Mouse (Mus musculus) kidney, postnatal 4 days (tissue): ENCODE measurements at regions not wholly inside any gene's neighbourhood (a gene's known extent, or its start where the extent isn't known, plus 50 kb on each side); places are given as distances from the start of the nearest gene placed in this dataset.

Source experiments
- DNase-seq, 2 experiments: peaks; one replicate each; pipeline ENCODE4 v3.0.0; 2021; ENCODE audit warnings: mixed read lengths in 2 of 2

DNA sequence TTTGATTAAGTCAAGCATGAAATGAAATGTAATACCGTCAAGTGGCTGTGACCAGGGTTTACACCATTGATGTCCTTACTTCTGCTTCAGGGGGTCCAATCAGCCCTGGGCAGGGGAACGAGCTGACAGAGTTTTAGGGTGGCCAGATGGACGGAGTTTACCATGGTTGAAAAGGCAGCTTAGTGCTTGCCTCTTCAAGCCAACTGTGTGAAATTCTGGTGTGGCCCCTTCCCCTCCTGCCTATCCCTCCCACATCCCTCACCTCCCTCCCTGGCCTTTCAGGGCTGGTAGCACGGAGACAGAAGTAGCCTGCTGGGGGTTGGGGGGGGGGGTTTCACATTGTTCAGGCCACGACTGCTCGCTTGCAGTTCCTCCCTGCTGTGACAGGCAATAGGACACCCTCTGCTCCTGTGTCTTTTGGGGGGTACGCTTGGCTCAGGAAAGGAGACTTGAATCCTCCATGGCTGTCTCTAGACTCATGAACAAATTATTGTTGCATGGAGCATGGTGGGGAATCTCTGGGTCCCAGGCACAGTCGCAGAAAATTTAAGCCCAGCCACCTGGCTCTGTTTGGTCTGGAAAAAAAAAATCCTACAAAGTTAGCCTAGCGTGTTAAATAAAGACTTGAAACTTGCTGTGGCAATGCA is 262.4 kb upstream of the Irx3 start:
- no peak for DNase-seq

DNA sequence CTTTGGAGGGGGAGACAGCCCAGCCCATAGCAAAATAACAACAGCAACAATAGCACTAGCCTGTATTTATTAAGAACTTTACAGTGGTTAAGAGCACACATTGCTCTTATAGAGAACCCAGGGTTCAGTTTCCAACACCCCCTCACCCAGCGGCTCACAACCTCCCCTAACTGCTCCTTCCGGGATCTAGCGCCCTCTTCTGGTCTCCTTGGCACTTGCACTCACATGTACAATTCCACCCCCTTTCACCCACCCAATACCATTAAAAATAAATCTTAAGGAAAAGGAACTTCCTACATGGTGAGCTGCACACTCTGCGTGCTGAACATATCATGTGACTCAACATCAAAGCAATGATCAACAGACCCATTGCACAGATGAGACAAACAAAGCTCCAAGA is 261.5 kb upstream of the Irx3 start:
- DNase-seq: no peak

DNA sequence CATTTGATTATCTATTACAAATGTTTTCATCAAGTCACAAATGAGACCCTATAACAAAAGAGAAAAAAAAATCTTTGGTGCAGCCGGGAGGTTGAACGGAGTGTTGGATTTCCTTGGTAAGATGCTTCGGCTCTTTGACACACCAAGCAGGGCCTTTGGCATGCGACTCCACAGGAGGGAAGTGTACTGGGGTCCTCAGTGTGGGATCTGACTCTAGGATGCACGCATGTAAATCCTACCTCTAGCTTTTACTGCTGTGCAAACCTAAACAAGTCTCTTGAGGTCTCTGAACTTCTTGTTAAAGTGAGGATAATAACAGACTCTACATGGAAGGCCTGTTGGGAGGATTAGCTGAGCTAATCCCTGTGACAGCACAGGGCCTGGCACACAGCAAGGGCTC is 257.6 kb upstream of the Irx3 start:
- no peak for DNase-seq

DNA sequence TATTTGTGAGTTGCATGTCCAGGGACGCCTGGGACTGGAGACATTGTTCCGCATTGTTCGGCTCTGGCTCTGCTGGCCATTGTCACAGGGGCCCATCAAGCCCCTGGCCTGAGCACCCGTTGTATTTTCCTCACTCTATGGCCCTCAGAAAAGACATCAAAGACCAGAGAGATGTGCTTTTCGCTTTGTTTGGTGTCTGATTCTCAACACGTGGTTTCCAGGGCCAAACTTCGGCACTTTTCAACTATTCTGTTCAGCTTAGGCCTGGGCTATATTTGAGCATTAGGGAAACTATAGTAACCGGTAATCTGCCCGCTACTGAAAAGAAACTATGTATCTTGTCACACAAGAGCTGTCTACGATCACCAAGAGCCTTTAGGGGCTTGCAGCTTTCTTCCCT is 257.1 kb upstream of the Irx3 start:
- no peak for DNase-seq

DNA sequence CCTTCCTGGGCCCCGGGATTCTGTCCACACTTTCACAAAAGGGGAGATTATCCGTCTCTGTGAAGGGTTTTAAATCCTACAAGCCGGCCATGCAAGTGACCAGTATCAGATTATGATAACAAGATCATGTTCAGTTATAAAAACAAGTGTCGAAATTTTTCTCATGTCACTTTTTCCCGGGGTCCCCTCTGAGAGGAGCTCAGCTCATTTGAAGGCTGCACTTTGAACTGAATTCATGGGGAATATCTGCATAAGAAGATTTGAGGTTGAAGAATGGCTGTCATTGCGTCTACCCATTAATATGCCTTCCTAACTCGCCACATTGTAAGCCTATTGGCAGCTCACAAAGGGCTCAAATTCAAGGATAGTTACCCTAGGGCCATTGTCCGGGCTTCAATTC is 256.0 kb upstream of the Irx3 start:
- no peak for DNase-seq

DNA sequence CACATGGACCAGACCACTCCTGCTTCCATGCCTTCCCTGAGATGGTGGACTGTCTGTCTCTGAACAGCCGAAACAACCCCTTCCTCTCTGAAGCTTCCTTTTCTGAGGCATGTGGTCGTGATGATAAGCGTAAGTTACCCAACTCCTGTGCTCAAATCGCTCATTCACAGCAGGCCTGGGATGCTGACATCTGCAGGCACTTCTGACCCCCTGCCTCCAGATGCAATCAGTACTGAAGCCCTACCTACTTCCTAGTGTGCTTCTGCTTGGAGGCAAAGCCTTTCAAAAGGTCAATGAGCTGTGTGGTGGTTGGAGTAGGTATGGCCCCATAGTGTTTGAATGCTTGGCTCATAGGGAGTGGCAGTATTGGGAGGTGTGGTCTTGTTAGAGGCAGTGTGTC is 253.7 kb upstream of the Irx3 start:
- DNase-seq: no peak

DNA sequence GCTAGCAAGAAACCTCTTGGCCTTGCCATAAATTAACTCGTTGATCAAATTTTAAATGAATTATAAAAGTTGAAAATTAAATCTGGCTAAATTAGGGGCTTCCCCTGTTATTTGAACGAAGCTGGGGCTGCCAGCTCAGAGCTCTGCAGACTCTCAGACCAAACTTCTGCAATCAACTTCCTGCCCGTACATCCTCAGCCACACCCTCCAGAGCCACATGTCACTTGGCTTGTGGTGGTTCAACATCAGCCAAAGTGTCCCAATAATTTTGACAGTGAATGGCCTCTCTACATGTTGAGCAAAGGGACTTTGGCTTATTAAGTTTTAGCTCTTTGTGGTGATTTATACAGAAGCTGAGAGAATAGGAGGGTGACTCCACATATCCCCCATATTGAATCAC is 242.8 kb upstream of the Irx3 start:
- DNase-seq: no peak

DNA sequence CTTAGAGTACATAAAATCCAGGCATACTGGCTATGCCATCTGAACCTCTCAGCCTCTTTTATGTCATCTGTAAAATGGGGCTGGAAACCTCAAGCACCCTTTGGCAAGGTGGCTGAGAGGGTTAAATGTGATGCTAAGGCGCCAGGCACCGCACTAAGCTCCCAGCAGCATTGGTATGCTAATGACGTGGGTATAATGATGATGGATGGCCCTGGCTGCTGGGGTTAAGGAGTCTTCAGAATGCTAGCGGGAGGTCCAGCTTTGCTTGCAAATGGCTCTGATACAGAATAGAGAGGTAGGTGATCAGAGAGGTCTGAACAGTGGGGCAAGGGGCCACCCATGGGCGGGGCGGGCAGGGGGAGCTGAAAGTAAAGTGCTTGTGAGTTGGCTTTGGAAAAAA is 241.1 kb upstream of the Irx3 start:
- DNase-seq: no peak

DNA sequence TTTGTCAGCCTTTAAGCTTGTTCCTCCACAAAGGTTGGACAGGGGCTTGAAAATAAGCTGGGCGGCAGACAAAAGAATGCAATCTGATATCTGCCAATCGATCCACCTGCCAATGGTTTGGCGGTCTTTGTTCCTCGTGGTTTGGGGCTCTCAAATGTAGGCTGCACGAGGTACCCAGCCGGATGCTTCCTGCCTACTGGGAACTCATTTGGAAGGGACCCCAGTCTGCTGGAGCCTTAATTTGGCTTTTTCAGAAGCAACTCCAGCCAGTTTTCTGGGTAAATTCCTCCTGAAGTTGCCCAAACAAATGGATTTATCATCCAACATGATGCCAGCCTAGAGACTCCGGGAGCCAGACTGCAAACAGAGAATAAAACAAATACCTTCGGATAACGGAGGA is 228.1 kb upstream of the Irx3 start:
- DNase-seq: no peak

DNA sequence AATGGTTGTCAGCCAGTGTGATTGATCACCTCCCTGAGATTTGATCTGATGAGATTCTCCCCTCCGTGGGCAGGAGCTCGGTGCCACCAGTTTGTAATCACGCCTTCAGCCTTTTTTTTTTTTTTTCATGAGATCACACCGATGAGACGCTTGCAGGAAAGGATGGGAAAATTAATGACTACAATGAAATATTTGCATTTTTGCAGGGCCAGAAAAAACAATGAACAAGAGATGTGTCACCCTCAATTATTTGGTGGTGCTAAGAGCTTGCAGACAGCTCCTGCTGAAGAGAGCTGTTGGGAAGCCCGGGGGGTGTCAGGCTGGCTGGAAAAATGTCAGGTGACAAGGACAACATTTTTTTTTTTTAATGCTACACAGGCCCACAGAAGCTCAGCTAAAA is 227.6 kb upstream of the Irx3 start:
- no peak for DNase-seq

DNA sequence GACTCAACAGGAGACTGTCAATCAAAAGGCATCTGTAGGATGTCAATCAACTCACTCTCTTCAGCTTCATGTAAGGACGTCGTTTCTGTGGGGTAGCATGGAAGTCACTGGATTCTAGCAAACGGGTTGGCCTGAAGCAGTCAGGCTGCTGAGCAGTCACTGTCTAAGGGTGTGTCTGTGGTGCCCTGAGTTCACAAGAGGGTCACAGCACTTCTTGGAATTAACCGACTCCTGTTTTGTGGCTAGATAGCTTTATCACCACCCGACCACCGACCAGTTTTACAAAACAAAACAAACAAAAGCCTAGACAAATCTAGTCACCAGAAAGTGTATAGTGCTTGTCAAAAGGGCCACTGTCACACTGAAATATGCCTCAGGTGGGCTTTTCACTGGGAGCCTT is 226.4 kb upstream of the Irx3 start:
- DNase-seq: no peak

DNA sequence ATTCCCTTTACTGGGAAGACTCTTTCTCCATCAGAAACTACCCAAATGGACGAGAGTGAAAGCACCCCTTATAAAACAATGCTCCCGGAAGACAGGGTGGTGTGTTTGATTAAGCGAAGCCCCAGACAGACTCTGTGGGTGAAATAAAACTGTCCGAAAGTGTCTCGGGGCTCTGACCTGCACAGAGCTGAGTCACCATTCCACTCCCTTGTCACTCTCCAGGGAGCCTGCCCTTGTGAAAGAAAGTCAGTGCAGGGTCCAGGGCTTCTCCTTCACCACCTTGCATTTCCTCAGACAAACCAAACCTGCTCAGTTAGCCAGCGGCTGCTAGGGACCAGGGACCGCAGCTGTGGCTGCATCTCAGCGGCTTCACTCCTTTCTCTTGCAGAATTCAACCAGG is 222.3 kb upstream of the Irx3 start:
- no peak for DNase-seq

DNA sequence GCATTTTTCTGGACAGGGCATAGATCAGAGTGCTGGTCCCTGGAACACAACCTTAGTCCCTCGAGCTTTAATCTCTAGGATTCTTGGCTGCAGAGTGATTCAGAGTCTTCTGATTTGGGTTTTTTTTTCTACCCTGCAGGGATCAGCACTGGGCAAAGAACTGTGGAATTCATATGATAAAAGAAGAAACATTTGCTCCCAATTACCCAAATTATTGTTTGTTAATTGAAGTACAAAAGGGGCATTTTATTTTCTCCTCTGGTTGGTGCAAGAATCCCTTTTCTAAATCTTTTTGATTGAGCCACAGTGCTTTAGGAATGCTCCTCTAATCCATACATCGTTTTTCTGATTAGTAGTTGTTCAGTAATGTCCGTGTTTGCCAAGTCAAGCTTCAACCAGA is 219.7 kb upstream of the Irx3 start:
- DNase-seq: no peak

DNA sequence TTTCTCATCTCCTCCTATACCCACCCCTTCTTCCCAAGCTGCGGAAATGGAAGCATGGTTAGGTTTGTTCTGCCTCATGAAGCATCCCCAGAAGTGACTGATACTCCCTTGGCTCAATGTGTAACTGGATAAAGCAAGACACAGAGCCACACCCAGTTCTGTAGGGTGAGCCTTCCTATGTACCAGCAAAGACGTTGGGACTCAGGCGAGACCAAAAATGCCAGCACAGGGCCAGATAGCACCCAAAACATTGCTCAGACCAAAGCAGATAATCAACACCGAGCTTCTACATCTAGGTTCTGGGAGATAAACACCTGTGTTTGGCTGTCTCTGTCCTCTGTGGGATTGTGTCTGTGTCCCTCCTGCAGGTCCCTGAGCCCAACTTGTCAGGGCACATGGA is 212.8 kb upstream of the Irx3 start:
- DNase-seq: no peak

DNA sequence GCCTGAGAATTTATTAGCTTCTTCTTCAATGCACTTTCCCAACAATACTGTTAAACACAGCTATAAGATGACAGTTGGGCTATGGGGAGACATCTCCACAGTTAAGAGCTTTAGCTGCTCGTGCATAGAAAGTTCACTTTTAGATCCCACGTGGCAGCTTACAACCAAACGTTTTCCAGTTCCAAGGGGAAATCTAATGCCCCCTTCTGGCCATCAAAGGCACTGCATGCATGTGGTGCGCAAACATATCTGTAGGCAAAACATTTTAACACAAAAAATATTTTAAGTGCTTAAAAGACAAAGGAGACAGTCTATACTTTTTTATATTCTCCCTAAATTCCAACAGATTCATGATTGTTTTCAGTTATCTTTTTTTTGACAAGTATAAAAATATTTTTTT is 211.3 kb upstream of the Irx3 start:
- DNase-seq: no peak

DNA sequence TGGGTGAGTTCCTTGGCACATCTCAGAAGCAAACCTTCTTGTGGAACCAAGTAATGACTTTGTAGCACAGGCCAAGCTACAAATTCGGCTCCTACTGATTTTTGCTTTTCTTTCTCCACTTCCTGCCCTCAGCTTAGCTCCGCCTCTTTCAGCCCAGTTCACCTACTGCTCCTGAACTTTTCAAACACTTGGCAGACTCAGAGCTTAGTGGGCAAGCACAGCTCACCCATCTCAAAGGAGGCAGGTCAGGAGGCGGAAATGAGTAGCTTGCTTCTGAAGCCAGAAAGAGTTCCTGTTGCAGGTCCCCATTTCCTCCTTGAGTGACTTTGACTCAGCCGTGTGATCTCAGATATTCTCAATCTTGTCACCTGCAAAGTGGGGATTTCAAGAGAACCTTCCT is 208.5 kb upstream of the Irx3 start:
- no peak for DNase-seq

DNA sequence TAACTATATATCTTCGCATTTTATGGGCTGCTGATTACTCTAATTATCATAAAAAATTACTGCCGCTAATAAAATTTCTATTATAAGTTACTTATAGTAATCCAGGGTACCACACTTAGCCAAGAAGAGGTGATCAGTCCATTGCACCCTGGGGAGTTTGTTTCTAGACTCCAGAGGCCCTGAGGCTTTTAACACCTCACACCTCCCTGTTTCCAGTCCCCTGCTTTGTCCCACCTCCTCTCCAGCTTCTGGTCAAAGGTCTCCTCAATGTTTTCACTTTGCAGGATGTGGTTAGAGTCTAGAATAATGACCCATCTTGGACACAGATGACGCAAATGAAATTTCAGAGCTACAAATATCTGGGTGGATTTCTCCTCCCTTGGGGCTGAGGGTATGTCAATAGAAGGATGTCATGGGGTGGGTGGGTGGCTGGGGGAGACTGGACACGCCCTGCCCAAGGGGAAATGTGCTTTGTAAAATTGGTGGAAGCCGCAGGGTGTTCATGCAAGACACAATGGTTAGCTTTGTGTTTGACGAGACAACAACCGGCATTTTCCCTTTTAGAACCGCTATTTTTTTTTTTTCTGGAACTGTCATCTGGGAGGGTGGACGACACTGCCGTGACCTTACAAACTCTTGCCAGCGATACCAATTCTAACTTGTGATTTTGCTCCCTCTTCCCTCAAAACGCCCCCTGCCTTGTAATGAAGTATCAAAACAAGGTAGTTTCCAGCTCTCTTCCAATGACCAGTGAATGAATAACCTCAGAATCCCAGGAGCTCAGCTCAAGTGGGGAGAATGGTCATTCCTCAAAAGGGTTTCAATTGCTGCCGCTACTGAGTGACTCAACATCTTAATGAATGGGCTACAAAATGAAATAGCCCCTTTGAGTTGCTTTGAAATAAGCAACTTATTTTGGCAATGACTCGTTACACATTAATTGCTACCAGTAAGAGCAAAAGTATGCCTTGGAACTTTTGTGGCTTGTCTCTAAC is 207.0 kb upstream of the Irx3 start:
- DNase-seq: peak in 1 of 2 experiments; percentile 39

DNA sequence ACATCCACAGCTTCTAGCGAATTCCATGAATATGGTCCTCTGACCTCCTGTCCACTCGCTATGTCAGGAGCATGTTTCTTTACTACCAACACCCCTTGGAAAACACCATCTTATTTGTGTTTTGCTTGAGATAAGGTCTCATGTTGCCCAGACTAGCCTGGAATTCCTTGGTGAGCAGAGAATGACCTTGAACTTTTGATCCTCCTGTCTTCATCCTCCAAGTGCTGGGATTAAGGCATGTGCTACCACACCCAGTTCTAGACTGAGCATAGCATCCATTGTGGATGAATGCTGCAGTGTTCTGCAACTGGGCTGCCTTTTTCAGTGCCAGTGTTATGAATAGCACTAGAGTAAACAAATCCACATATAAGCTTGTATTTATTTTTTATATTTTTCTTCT is 203.2 kb upstream of the Irx3 start:
- no peak for DNase-seq

DNA sequence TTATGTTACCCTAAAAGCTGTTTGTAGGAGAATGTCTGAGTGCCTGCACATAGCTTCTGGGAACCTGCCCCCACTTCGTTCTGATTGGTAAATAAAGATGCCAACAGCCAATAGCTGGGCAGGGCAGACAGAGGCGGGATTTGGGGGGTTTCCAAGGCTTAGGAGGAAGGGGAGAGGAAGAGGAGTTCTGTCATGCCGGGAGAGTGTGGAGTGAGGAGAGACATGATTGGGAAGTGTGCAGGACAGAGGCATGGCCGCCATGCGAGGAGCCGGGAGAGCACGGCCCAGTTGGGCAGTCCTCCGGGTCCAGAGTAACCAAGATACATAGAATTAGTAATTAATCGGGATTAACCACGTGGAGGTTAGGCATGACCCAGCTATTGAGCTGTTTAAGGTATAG is 202.7 kb upstream of the Irx3 start:
- no peak for DNase-seq

DNA sequence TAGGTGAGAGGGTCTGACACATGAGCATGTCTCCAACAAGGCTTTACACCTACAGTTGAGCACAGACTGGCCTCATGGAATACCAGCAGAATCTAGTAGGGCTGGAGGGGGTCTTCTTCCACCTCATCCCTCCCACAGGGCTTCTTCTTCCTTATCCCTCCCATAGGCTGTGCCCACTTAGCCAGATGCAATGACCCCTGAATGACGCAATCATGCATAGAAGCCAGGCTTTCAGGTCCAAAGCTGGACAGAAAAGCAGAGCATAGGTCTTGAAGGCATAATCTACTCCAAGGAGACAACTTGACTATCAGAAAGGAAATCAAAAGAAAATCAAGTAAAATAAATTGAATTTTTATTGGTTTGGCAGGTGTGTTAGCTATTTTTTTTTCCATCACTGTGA is 198.5 kb upstream of the Irx3 start:
- no peak for DNase-seq

DNA sequence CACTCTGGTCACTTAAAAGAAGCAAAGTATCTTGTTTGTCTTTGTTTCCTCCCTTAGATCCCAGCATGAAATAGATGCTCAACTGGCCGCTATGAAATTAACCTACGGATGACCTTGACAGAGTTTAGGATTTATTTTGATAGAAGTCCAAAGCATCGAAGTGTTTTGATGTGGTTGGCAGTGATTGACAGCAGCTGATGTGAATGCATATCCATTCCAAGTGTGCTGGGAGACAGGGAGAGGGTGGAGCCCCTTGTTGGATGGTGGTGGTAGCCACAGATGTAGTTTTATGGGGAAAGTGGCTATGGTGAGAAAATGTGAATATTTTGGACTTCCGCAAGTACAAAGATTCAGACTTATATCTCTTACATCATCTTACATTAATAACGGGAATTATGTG is 197.8 kb upstream of the Irx3 start:
- DNase-seq: no peak

DNA sequence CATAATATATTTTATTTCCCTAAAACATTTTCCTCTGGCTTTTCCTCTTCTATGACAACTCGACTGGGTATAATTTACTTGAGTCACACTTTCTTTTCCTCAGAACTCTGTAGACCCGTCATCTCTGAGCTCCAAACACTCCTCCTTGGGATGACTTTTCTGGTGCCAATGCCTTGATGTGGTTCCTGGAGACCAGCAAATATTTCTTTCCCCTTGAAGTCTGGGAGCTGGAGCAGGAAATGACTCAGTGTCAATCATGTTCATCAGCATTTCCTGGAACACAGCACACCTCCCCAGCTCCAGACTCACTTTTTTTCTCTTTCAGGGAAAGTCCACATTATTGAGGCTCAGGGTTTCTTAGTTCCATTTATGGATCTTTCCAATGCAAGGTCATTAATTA is 197.3 kb upstream of the Irx3 start:
- no peak for DNase-seq

DNA sequence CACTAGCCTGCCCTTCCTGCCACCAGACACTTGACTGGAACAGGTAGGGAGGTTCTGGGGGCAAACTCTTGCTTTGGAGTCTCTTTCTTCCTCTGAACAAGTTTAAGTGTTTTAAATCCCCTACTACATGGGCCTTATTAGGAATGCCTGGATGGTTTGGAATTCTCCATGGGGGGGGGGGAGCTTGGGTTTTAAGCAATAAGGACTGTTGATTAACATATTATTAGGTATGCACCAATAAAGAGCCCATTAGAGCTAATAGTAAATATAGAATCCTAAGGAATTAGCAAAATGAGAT is 196.0 kb upstream of the Irx3 start:
- no peak for DNase-seq

DNA sequence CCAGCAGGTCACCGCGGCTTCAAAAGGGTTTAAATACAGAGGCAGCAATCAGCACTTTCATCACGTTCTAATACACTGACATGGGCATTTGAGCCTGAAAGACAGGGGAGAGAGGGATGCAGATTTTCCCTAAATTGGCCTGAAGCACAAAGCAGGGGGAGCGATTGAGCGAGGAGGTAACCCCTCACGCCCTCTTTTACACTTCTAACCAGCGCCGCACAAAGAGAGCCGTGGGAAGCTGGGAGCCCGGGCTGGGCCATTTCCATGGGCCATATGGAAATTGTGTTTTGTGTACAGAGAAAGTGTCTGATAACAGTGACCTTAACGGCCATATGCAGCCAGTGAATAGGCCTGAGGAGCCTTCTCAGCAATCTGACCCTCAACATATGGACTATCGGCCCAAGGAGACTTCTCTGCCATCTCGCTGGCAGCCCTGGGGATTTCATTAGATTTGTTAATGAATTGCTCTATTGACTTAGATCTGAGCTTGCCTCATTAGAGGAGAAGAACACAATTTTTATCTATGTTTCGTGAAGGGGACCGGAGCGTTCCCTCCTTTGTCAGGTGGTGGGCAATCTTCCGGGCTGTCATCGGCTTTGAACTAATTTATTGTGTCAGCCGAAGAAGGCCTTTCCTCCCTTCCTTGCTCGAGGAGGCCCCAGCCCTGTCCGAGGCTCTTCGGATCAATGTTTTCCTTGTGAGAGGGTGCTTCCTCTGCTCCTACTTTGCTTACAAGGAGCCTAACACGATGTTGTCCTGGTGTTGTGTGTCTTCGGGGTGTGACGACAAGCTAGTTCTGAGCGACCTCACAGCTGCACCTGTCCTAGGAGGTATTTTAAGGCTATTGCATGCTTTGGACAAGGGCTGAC is 195.4 kb upstream of the Irx3 start:
- no peak for DNase-seq
